Mouse (Mus musculus) CH12.LX (cell line): Measurements from ENCODE around the gene Dock10. TPM values are rescaled to one million over a fixed set of nuclear protein-coding genes. Genes with fewer than 3 reads are reported as not detected.

Source experiments
- DNase-seq: peaks from one replicate; pipeline ENCODE4 v3.0.0-alpha.2; 2013; ENCODE audit errors: extremely low read depth
- H3K27ac ChIP-seq: 2 replicates; pipeline ENCODE4 v1.5.1; 2012; ENCODE audit warnings: low read depth, mild to moderate bottlenecking, control low read depth, moderate library complexity; ENCODE audit not compliant: insufficient read depth
- H3K27me3 ChIP-seq: replicated peaks from 2 replicates; pipeline ENCODE3; 2012; ENCODE audit warnings: inconsistent platforms
- H3K36me3 ChIP-seq, 2 experiments: replicated peaks in 1 of 2; 2 replicates each; pipeline versions ENCODE3 to v1.6.1; 2012; ENCODE audit warnings: inconsistent platforms in 1 of 2, low read length in 1 of 2, mild to moderate bottlenecking in 1 of 2, mixed read lengths in 1 of 2, moderate library complexity in 1 of 2; ENCODE audit not compliant: control insufficient read depth in 1 of 2, insufficient read depth in 1 of 2
- H3K4me1 ChIP-seq, 2 experiments: 2 replicates each; pipeline ENCODE4 v1.6.1; 2012; ENCODE audit warnings: inconsistent platforms in 1 of 2, moderate library complexity in 1 of 2; ENCODE audit not compliant: insufficient read depth in 2 of 2, control insufficient read depth in 1 of 2
- H3K4me2 ChIP-seq: 2 replicates; pipeline ENCODE4 v1.6.1; 2012; ENCODE audit warnings: low read depth, mild to moderate bottlenecking, control low read depth; ENCODE audit not compliant: poor library complexity, insufficient read depth, severe bottlenecking
- H3K4me3 ChIP-seq, 3 experiments: fragments of 150-350 bp in 1 of 3; sonication (generic) in 1 of 3; replicated peaks in 1 of 3; 2 replicates each; pipeline versions ENCODE3 to v1.5.1; 2011 to 2012; ENCODE audit warnings: low read depth in 2 of 3, low read length in 2 of 3, mild to moderate bottlenecking in 2 of 3, moderate library complexity in 2 of 3, control low read depth in 1 of 3, improper control_type of control experiment in 1 of 3, inconsistent platforms in 1 of 3, mixed read lengths in 1 of 3; ENCODE audit not compliant: poor library complexity in 1 of 3
- H3K79me2 ChIP-seq: replicated peaks from 2 replicates; pipeline ENCODE4 v1.6.1; 2012; ENCODE audit warnings: mild to moderate bottlenecking, moderate library complexity; ENCODE audit not compliant: control insufficient read depth, poor library complexity, insufficient read depth, severe bottlenecking; ENCODE audit errors: extremely low read depth
- H3K9ac ChIP-seq: 2 replicates; pipeline ENCODE4 v1.6.1; 2012; ENCODE audit warnings: low read depth, mild to moderate bottlenecking, control low read depth, moderate library complexity; ENCODE audit not compliant: insufficient read depth
- H3K9me3 ChIP-seq: replicated peaks from 2 replicates; pipeline ENCODE3; 2012; ENCODE audit warnings: low read length, inconsistent platforms, mixed read lengths
- BHLHE40 ChIP-seq: IDR thresholded peaks from 2 replicates; pipeline ENCODE4 v1.6.1; 2011; ENCODE audit warnings: mild to moderate bottlenecking, low read depth, low read length, improper control_type of control experiment
- CHD2 ChIP-seq: IDR thresholded peaks from 2 replicates; pipeline ENCODE4 v1.6.1; 2011; ENCODE audit warnings: low read length, improper control_type of control experiment
- EP300 ChIP-seq: IDR thresholded peaks from 2 replicates; pipeline ENCODE4 v1.6.1; 2011; ENCODE audit warnings: low read length, improper control_type of control experiment
- ETS1 ChIP-seq: conservative IDR thresholded peaks from 2 replicates; pipeline ENCODE4 v1.6.1; 2012; ENCODE audit warnings: low read depth, mild to moderate bottlenecking, inconsistent platforms, low read length, improper control_type of control experiment, moderate library complexity
- JUN ChIP-seq: IDR thresholded peaks from 2 replicates; pipeline ENCODE4 v1.6.1; 2011; ENCODE audit warnings: low read depth, mild to moderate bottlenecking, low read length, improper control_type of control experiment, moderate library complexity; ENCODE audit not compliant: insufficient read depth
- MAX ChIP-seq: IDR thresholded peaks from 2 replicates; pipeline ENCODE4 v1.6.1; 2011; ENCODE audit warnings: low read length, improper control_type of control experiment
- MXI1 ChIP-seq: IDR thresholded peaks from 2 replicates; pipeline ENCODE4 v1.6.1; 2011; ENCODE audit warnings: mild to moderate bottlenecking, low read depth, low read length, improper control_type of control experiment
- NELFE ChIP-seq: IDR thresholded peaks from 2 replicates; pipeline ENCODE4 v1.6.1; 2011; ENCODE audit warnings: low read depth, low read length, improper control_type of control experiment
- NRF1 ChIP-seq: IDR thresholded peaks from 2 replicates; pipeline ENCODE4 v1.6.1; 2014; ENCODE audit warnings: low read depth, mild to moderate bottlenecking, inconsistent platforms, low read length, improper control_type of control experiment, moderate library complexity
- POLR2A ChIP-seq: IDR thresholded peaks from 2 replicates; pipeline ENCODE4 v1.6.1; 2011; ENCODE audit warnings: low read depth, mild to moderate bottlenecking, improper control_type of control experiment, low read length
- RCOR1 ChIP-seq: conservative IDR thresholded peaks from 2 replicates; pipeline ENCODE4 v1.6.1; 2012; ENCODE audit warnings: low read depth, mild to moderate bottlenecking, inconsistent platforms, low read length, improper control_type of control experiment
- SMC3 ChIP-seq: IDR thresholded peaks from 2 replicates; pipeline ENCODE4 v1.6.1; 2011; ENCODE audit warnings: low read depth, low read length, improper control_type of control experiment
- TBP ChIP-seq: conservative IDR thresholded peaks from 2 replicates; pipeline ENCODE4 v1.6.1; 2011; ENCODE audit warnings: low read depth, low read length, improper control_type of control experiment
- TCF12 ChIP-seq: IDR thresholded peaks from 2 replicates; pipeline ENCODE4 v1.6.1; 2014; ENCODE audit warnings: low read depth, mild to moderate bottlenecking, inconsistent platforms, low read length, improper control_type of control experiment
- ZC3H11A ChIP-seq: IDR thresholded peaks from 2 replicates; pipeline ENCODE4 v1.6.1; 2012; ENCODE audit warnings: low read depth, mild to moderate bottlenecking, inconsistent platforms, low read length, improper control_type of control experiment
- ZKSCAN1 ChIP-seq: IDR thresholded peaks from 2 replicates; pipeline ENCODE4 v1.6.1; 2012; ENCODE audit warnings: low read depth, inconsistent platforms, low read length, improper control_type of control experiment, borderline replicate concordance
- ZMIZ1 ChIP-seq: IDR thresholded peaks from 2 replicates; pipeline ENCODE4 v1.6.1; 2012; ENCODE audit warnings: low read depth, mild to moderate bottlenecking, inconsistent platforms, low read length, improper control_type of control experiment
- ZNF384 ChIP-seq: IDR thresholded peaks from 2 replicates; pipeline ENCODE4 v1.6.1; 2012; ENCODE audit warnings: low read depth, low read length, improper control_type of control experiment, inconsistent platforms
- dilution Hi-C: fragments of 300-500 bp; cut with MboI; formaldehyde crosslinking; loops from 2 replicates; pipeline ENCODE4 v1.14.3; 2020; ENCODE audit warnings: low sequenced_read_pairs; ENCODE audit not compliant: extremely low pct_unique_long_range_greater_than_20kb, extremely low pct_ligation_motif_present
- in situ Hi-C: fragments of 300-500 bp; cut with MboI; formaldehyde crosslinking; loops from 3 replicates; pipeline ENCODE4 v1.14.3; 2019; ENCODE audit warnings: low sequenced_read_pairs, low pct_ligation_motif_present, low pct_unique_long_range_greater_than_20kb, mixed read lengths
- polyA plus RNA-seq: library from polyadenylated mRNA; unstranded; fragments of >175 nt; gene quantifications from 2 replicates; pipeline ENCODE4 v1.2.1, GENCODE M21; 2012; ENCODE audit warnings: low read depth; ENCODE audit not compliant: insufficient read length
- total RNA-seq, 2 experiments: library from RNA; depleted of rRNA; stranded (reverse); fragments of 300-350 nt in 1 of 2; fragments of >200 nt in 1 of 2; gene quantifications; 2 replicates each; pipeline ENCODE4 v1.2.3; 2012 to 2014

Dock10 gene
- total and polyA plus RNA-seq, 3 experiments = 44.7 to 77.2 (median 62.2) TPM

GRCm38 (mm10) chr1:80603081-80603480 is 155.2 kb downstream of the Dock10 start:
- H3K36me3 ChIP-seq = peaks cover 43 to 66% of the 10 kb centered on the region in 2 experiments
- DNase-seq = peak; percentile 23
- H3K79me2 ChIP-seq = no peaks in the 10 kb centered on the region
- no peak overlapping the region for H3K9ac ChIP-seq
- no peaks in the 10 kb centered on the region for H3K9me3 ChIP-seq
- no peak overlapping the region for H3K4me3 ChIP-seq
- no peak for TF ChIP-seq ZMIZ1
- TF ChIP-seq ETS1 = 0 out of 2 replicates have a peak, but pooled peaks have one; percentile 8
- TF ChIP-seq, all 38 proteins: peak for 1
- no peak overlapping the region for H3K27ac ChIP-seq
- no peaks in the 10 kb centered on the region for H3K27me3 ChIP-seq
- dilution Hi-C loops (no loop called here), in situ Hi-C loops (no loop called here)
- H3K4me2 ChIP-seq = no peak overlapping the region
- peaks cover 0 to 13% of the 10 kb centered on the region in 2 experiments; a peak in 1 of 4 replicates for H3K4me1 ChIP-seq

GRCm38 (mm10) chr1:80583281-80583680 is 175.0 kb downstream of the Dock10 start:
- Histone ChIP-seq H3K4me2 (no peak overlapping the region), H3K27me3 (no peaks in the 10 kb centered on the region), H3K36me3 (peaks cover 59 to 82% of the 10 kb centered on the region in 2 experiments), H3K79me2 (no peaks in the 10 kb centered on the region), H3K9me3 (no peaks in the 10 kb centered on the region), H3K27ac (no peak overlapping the region), H3K4me3 (no peak overlapping the region), H3K9ac (no peak overlapping the region), H3K4me1 (no peaks in the 10 kb centered on the region)
- in situ Hi-C loops (loop anchor here (5.0 to 25.0 kb wide), 2 partner anchors 36 to 704 kb away; no protein-coding TSS in a partner anchor), dilution Hi-C loops (no loop called here)
- no peak for DNase-seq
- TF ChIP-seq ZC3H11A (no peak), CHD2 (no peak), ZMIZ1 (no peak), RCOR1 (no peak), NRF1 (no peak), ZNF384 (no peak), NELFE (no peak), EP300 (no peak), ZKSCAN1 (no peak), MXI1 (no peak), MAX (no peak), JUN (no peak), TCF12 (no peak), TBP (no peak), POLR2A (no peak), SMC3 (no peak), BHLHE40 (no peak), ETS1 (no peak)
